Mouse (Mus musculus): ENCODE results near the gene Xpo5. TPM values are rescaled to one million over a fixed set of nuclear protein-coding genes. Genes with fewer than 3 reads are reported as not detected.
A peak's percentile ranks its signal among the peaks of the same experiment; 100 is the strongest.

Gene Xpo5
- polyA plus RNA-seq, 1 experiment from 2014 or later: 46.4 TPM

- no peak overlapping the region for H3K4me3 ChIP-seq (replicated peaks)
- H3K27me3 ChIP-seq: no peaks in the 10 kb centered on the region
- ATAC-seq: no peak
- no peak overlapping the region for H3K9ac ChIP-seq (replicated peaks)
- 91% methylated on average over 12 of the region's 12 CpGs for WGBS
- no peak overlapping the region for H3K27ac ChIP-seq
- peaks cover 18% of the 10 kb centered on the region for H3K4me1 ChIP-seq (replicated peaks)
- H3K4me2 ChIP-seq (replicated peaks): no peak overlapping the region
- no peaks in the 10 kb centered on the region for H3K9me3 ChIP-seq
- peaks cover 19% of the 10 kb centered on the region for H3K36me3 ChIP-seq
Observed at GRCm38 (mm10) chr17:46278011-46278765, 75.6 kb downstream of the Xpo5 start.

GRCm38 (mm10) chr17:46282483-46283123 is 80.0 kb downstream of the Xpo5 start, which contains the start of gene Tjap1:
Gene Tjap1 (minus strand): TSS chr17:46283026.
- H3K36me3 ChIP-seq: peaks cover 16% of the 10 kb centered on the region
- H3K9ac ChIP-seq (replicated peaks): peak within 1 kb of the TSS; percentile 78
- no peaks in the 10 kb centered on the region for H3K9me3 ChIP-seq
- H3K4me2 ChIP-seq (replicated peaks): peak within 1 kb of the TSS; percentile 91
- H3K4me3 ChIP-seq (replicated peaks): peak within 1 kb of the TSS; percentile 56
- H3K4me1 ChIP-seq (replicated peaks): peaks cover 24% of the 10 kb centered on the region
- ATAC-seq: peak; percentile 97
- under 1% methylated on average over 37 of the region's 37 CpGs for WGBS
- H3K27ac ChIP-seq: peak within 1 kb of the TSS; percentile 14; the same call in 1 of the 2 replicates
- H3K27me3 ChIP-seq: no peaks in the 10 kb centered on the region

- 0 out of 2 replicates have a peak overlapping the region, but pooled peaks have one; percentile 14 for H3K27ac ChIP-seq
- 26% methylated on average over 9 of the region's 9 CpGs for WGBS
- peak overlapping the region; percentile 56 for H3K4me3 ChIP-seq (replicated peaks)
- peaks cover 12% of the 10 kb centered on the region for H3K36me3 ChIP-seq
- H3K27me3 ChIP-seq: no peaks in the 10 kb centered on the region
- H3K9ac ChIP-seq (replicated peaks): no peak overlapping the region; the same call in 1 of the 2 replicates
- H3K9me3 ChIP-seq: no peaks in the 10 kb centered on the region
- peaks cover 28% of the 10 kb centered on the region for H3K4me1 ChIP-seq (replicated peaks)
- no peak for ATAC-seq
- peak overlapping the region; percentile 91 for H3K4me2 ChIP-seq (replicated peaks)
Observed at GRCm38 (mm10) chr17:46283140-46283539, 80.6 kb downstream of the Xpo5 start.

GRCm38 (mm10) chr17:46283911-46284310 is 81.3 kb downstream of the Xpo5 start:
- 0 out of 2 replicates have a peak, but pooled peaks cover 6% of the 10 kb centered on the region for H3K36me3 ChIP-seq
- no peak for ATAC-seq
- H3K4me1 ChIP-seq (replicated peaks): peaks cover 28% of the 10 kb centered on the region
- H3K27me3 ChIP-seq: no peaks in the 10 kb centered on the region
- no peak overlapping the region for H3K4me2 ChIP-seq (replicated peaks)
- H3K9ac ChIP-seq (replicated peaks): no peak overlapping the region
- H3K27ac ChIP-seq: no peak overlapping the region
- no peaks in the 10 kb centered on the region for H3K9me3 ChIP-seq
- H3K4me3 ChIP-seq (replicated peaks): no peak overlapping the region
- WGBS: 87% methylated on average over 8 of the region's 8 CpGs

- no peak for ATAC-seq
- 62% methylated on average over 7 of the region's 7 CpGs for WGBS
- no peak overlapping the region for H3K4me2 ChIP-seq (replicated peaks)
- no peaks in the 10 kb centered on the region for H3K36me3 ChIP-seq
- H3K4me3 ChIP-seq (replicated peaks): no peak overlapping the region
- no peak overlapping the region; the same call in 1 of the 2 replicates for H3K9ac ChIP-seq (replicated peaks)
- peaks cover 28% of the 10 kb centered on the region for H3K4me1 ChIP-seq (replicated peaks)
- H3K27ac ChIP-seq: no peak overlapping the region
- no peaks in the 10 kb centered on the region for H3K9me3 ChIP-seq
- H3K27me3 ChIP-seq: no peaks in the 10 kb centered on the region
Observed at GRCm38 (mm10) chr17:46284653-46285052, 82.1 kb downstream of the Xpo5 start.

- no peak overlapping the region for H3K4me2 ChIP-seq (replicated peaks)
- H3K27ac ChIP-seq: no peak overlapping the region
- ATAC-seq: no peak
- H3K36me3 ChIP-seq: no peaks in the 10 kb centered on the region
- 77% methylated on average over 6 of the region's 6 CpGs for WGBS
- no peaks in the 10 kb centered on the region for H3K27me3 ChIP-seq
- H3K4me1 ChIP-seq (replicated peaks): peaks cover 28% of the 10 kb centered on the region
- no peak overlapping the region for H3K9ac ChIP-seq (replicated peaks)
- H3K9me3 ChIP-seq: no peaks in the 10 kb centered on the region
- no peak overlapping the region for H3K4me3 ChIP-seq (replicated peaks)
Observed at GRCm38 (mm10) chr17:46285407-46285806, 82.8 kb downstream of the Xpo5 start.

GRCm38 (mm10) chr17:46287678-46288095 is 85.1 kb downstream of the Xpo5 start:
- H3K4me2 ChIP-seq (replicated peaks): no peak overlapping the region

More at GRCm38 (mm10) chr17:46287678-46288095, 85.1 kb downstream of the Xpo5 start:
- Histone ChIP-seq H3K9me3 (no peaks in the 10 kb centered on the region), H3K9ac (replicated peaks) (no peak overlapping the region), H3K4me1 (replicated peaks) (peaks cover 13% of the 10 kb centered on the region), H3K27ac (no peak overlapping the region), H3K36me3 (no peaks in the 10 kb centered on the region), H3K27me3 (no peaks in the 10 kb centered on the region), H3K4me3 (replicated peaks) (no peak overlapping the region)
- 58% methylated on average over 11 of the region's 11 CpGs for WGBS
- no peak for ATAC-seq

MicroRNAs encoded within 50 kb of the gene (microRNA counts, 519-probe panel; counts per million panel counts)
- microRNA mmu-miR-693-3p: 110 counts per million, percentile 56 among the panel's probes with 10 or more counts
- 110 counts per million, percentile 56 among the panel's probes with 10 or more counts for microRNA mmu-miR-693-5p

Small RNA genes within 50 kb of the gene (microRNA-seq; reads per million reads assigned to microRNA genes)
- 0.62 reads per million for gene Mir693

Other genes with a start within 250 kb of the Xpo5 start
- gene Vegfa, start 170.4 kb upstream of the Xpo5 start, polyA plus RNA-seq (2015; fragmentation: Nextera tagmentation; extraction: Ambion mirVana): 2.7 and 3.4 TPM in 2 replicates
- 137 and 140 TPM in 2 replicates for gene Mrps18a, start 91.8 kb upstream of the Xpo5 start, polyA plus RNA-seq (2015; fragmentation: Nextera tagmentation; extraction: Ambion mirVana)
- gene Rsph9, start 58.6 kb upstream of the Xpo5 start, polyA plus RNA-seq (2015; fragmentation: Nextera tagmentation; extraction: Ambion mirVana): 25.5 and 26.9 TPM in 2 replicates
- 24.3 and 29.6 TPM in 2 replicates for gene Mad2l1bp, start 49.2 kb upstream of the Xpo5 start, polyA plus RNA-seq (2015; fragmentation: Nextera tagmentation; extraction: Ambion mirVana)
- 38.7 and 40.8 TPM in 2 replicates for gene Gtpbp2, start 41.8 kb upstream of the Xpo5 start, polyA plus RNA-seq (2015; fragmentation: Nextera tagmentation; extraction: Ambion mirVana)
- 9.4 and 10.1 TPM in 2 replicates for gene Polh, start 137 bp upstream of the Xpo5 start, polyA plus RNA-seq (2015; fragmentation: Nextera tagmentation; extraction: Ambion mirVana)
- 92.8 and 99.0 TPM in 2 replicates for gene Polr1c, start 45.3 kb downstream of the Xpo5 start, polyA plus RNA-seq (2015; fragmentation: Nextera tagmentation; extraction: Ambion mirVana)
- gene Yipf3, start 45.3 kb downstream of the Xpo5 start, polyA plus RNA-seq (2015; fragmentation: Nextera tagmentation; extraction: Ambion mirVana): 87.3 and 91.6 TPM in 2 replicates
- gene Lrrc73, start 50.7 kb downstream of the Xpo5 start, polyA plus RNA-seq (2015; fragmentation: Nextera tagmentation; extraction: Ambion mirVana): 7.5 and 8.2 TPM in 2 replicates
- gene Tjap1, start 80.2 kb downstream of the Xpo5 start, polyA plus RNA-seq (2015; fragmentation: Nextera tagmentation; extraction: Ambion mirVana): 31.3 and 37.2 TPM in 2 replicates
- gene Dlk2, start 94.6 kb downstream of the Xpo5 start, polyA plus RNA-seq (2015; fragmentation: Nextera tagmentation; extraction: Ambion mirVana): 7.3 and 7.5 TPM in 2 replicates
- gene Abcc10, start 125.6 kb downstream of the Xpo5 start, polyA plus RNA-seq (2015; fragmentation: Nextera tagmentation; extraction: Ambion mirVana): 9.1 and 9.8 TPM in 2 replicates
- gene Zfp318, start 180.9 kb downstream of the Xpo5 start, polyA plus RNA-seq (2015; fragmentation: Nextera tagmentation; extraction: Ambion mirVana): 14.4 and 16.6 TPM in 2 replicates
- gene Crip3, start 226.1 kb downstream of the Xpo5 start, polyA plus RNA-seq (2015; fragmentation: Nextera tagmentation; extraction: Ambion mirVana): 2.1 TPM in 2 replicates
- not detected in 2 replicates for gene Slc22a7, start 235.7 kb downstream of the Xpo5 start, polyA plus RNA-seq (2015; fragmentation: Nextera tagmentation; extraction: Ambion mirVana)

All from midbrain, embryonic 13.5 days (tissue).